Mouse (Mus musculus): Measurements from ENCODE around the gene Ccdc80. TPM values are rescaled to one million over a fixed set of nuclear protein-coding genes. Genes with fewer than 3 reads are reported as not detected.

Gene Ccdc80
- polyA plus RNA-seq (2014; fragmentation: Illumina TruSeq; extraction: RNeasy Lipid Tissue Mini Kit (QIAGEN cat#74804); ENCODE audit: low read depth, low replicate concordance): 12.4 TPM

GRCm38 (mm10) chr16:45093137-45093731 lies at the start of gene Ccdc80:
Gene Ccdc80 (plus strand): TSS chr16:45093402.

GRCm38 (mm10) chr16:45158522-45159388 lies 65.6 kb downstream of the Ccdc80 start, which contains the start of the genes Slc35a5 and Atg3:
Gene Slc35a5 (minus strand): TSS chr16:45158706.
Gene Atg3 (plus strand): TSS chr16:45158785.

Other genes starting within 250 kb of the Ccdc80 start
- not detected for gene Cd200r2, start 226.3 kb upstream of the Ccdc80 start, polyA plus RNA-seq (2014; fragmentation: Illumina TruSeq; extraction: RNeasy Lipid Tissue Mini Kit (QIAGEN cat#74804); ENCODE audit: low read depth, low replicate concordance)
- 0.23 TPM for gene Cd200r3, start 149.7 kb upstream of the Ccdc80 start, polyA plus RNA-seq (2014; fragmentation: Illumina TruSeq; extraction: RNeasy Lipid Tissue Mini Kit (QIAGEN cat#74804); ENCODE audit: low read depth, low replicate concordance)
- 63.0 TPM for gene Slc35a5, start 65.3 kb downstream of the Ccdc80 start, polyA plus RNA-seq (2014; fragmentation: Illumina TruSeq; extraction: RNeasy Lipid Tissue Mini Kit (QIAGEN cat#74804); ENCODE audit: low read depth, low replicate concordance)
- gene Atg3, start 65.4 kb downstream of the Ccdc80 start, polyA plus RNA-seq (2014; fragmentation: Illumina TruSeq; extraction: RNeasy Lipid Tissue Mini Kit (QIAGEN cat#74804); ENCODE audit: low read depth, low replicate concordance): 167 TPM
- gene Btla, start 130.9 kb downstream of the Ccdc80 start, polyA plus RNA-seq (2014; fragmentation: Illumina TruSeq; extraction: RNeasy Lipid Tissue Mini Kit (QIAGEN cat#74804); ENCODE audit: low read depth, low replicate concordance): 2.2 TPM